Mouse (Mus musculus): ENCODE measurements at regions not wholly inside any gene's neighbourhood (a gene's known extent, or its start where the extent isn't known, plus 50 kb on each side); places are given as distances from the start of the nearest gene placed in this dataset.
A peak's percentile ranks its signal among the peaks of the same experiment; 100 is the strongest.

GRCm38 (mm10) chr14:105738568-105738967 is 158.1 kb downstream of the Spry2 start:
- 92% methylated on average over 5 of the region's 5 CpGs for WGBS
- Histone ChIP-seq H3K27ac (ENCODE audit: low read depth, low read length) (no peak overlapping the region), H3K4me1 (replicated peaks; ENCODE audit: control insufficient read depth, insufficient read depth, low read length) (no peaks in the 10 kb centered on the region; the same call in 1 of the 2 replicates), H3K9ac (ENCODE audit: low read depth, low read length) (no peak overlapping the region), H3K4me2 (replicated peaks; ENCODE audit: low read depth) (no peak overlapping the region), H3K4me3 (ENCODE audit: low read depth, low read length) (no peak overlapping the region), H3K9me3 (ENCODE audit: control insufficient read depth) (no peaks in the 10 kb centered on the region), H3K36me3 (ENCODE audit: control insufficient read depth, insufficient read depth) (no peaks in the 10 kb centered on the region), H3K27me3 (replicated peaks; ENCODE audit: control insufficient read depth, insufficient read depth, low read length) (no peaks in the 10 kb centered on the region)
- TF ChIP-seq CTCF (IDR thresholded peaks at IDR 0.05; ENCODE audit: low read depth) = no peak
- no peak for ATAC-seq

GRCm38 (mm10) chr14:105736352-105736751 is 160.3 kb downstream of the Spry2 start:
- 49% methylated on average over 6 of the region's 6 CpGs for WGBS
- no peak overlapping the region for H3K4me2 ChIP-seq (replicated peaks; ENCODE audit: low read depth)
- no peak overlapping the region for H3K9ac ChIP-seq (ENCODE audit: low read depth, low read length)
- ATAC-seq = no peak
- peaks cover under 1% of the 10 kb centered on the region for H3K4me1 ChIP-seq (replicated peaks; ENCODE audit: control insufficient read depth, insufficient read depth, low read length)
- no peaks in the 10 kb centered on the region for H3K27me3 ChIP-seq (replicated peaks; ENCODE audit: control insufficient read depth, insufficient read depth, low read length)
- H3K36me3 ChIP-seq (ENCODE audit: control insufficient read depth, insufficient read depth) = no peaks in the 10 kb centered on the region
- TF ChIP-seq CTCF (IDR thresholded peaks at IDR 0.05; ENCODE audit: low read depth) = no peak
- H3K4me3 ChIP-seq (ENCODE audit: low read depth, low read length) = no peak overlapping the region
- H3K27ac ChIP-seq (ENCODE audit: low read depth, low read length) = no peak overlapping the region
- H3K9me3 ChIP-seq (ENCODE audit: control insufficient read depth) = no peaks in the 10 kb centered on the region

- 69% methylated on average over 7 of the region's 7 CpGs for WGBS
- H3K9ac ChIP-seq (ENCODE audit: low read depth, low read length) = no peak overlapping the region
- H3K4me1 ChIP-seq (replicated peaks; ENCODE audit: control insufficient read depth, insufficient read depth, low read length) = peaks cover 8% of the 10 kb centered on the region
- H3K4me3 ChIP-seq (ENCODE audit: low read depth, low read length) = no peak overlapping the region
- H3K4me2 ChIP-seq (replicated peaks; ENCODE audit: low read depth) = no peak overlapping the region
- no peaks in the 10 kb centered on the region for H3K27me3 ChIP-seq (replicated peaks; ENCODE audit: control insufficient read depth, insufficient read depth, low read length)
- H3K27ac ChIP-seq (ENCODE audit: low read depth, low read length) = no peak overlapping the region
- H3K36me3 ChIP-seq (ENCODE audit: control insufficient read depth, insufficient read depth) = no peaks in the 10 kb centered on the region
- TF ChIP-seq CTCF (IDR thresholded peaks at IDR 0.05; ENCODE audit: low read depth) = no peak
- H3K9me3 ChIP-seq (ENCODE audit: control insufficient read depth) = no peaks in the 10 kb centered on the region
- ATAC-seq = no peak
These were observed 162.3 kb downstream of the Spry2 start for GRCm38 (mm10) chr14:105734291-105734690.

DNA sequence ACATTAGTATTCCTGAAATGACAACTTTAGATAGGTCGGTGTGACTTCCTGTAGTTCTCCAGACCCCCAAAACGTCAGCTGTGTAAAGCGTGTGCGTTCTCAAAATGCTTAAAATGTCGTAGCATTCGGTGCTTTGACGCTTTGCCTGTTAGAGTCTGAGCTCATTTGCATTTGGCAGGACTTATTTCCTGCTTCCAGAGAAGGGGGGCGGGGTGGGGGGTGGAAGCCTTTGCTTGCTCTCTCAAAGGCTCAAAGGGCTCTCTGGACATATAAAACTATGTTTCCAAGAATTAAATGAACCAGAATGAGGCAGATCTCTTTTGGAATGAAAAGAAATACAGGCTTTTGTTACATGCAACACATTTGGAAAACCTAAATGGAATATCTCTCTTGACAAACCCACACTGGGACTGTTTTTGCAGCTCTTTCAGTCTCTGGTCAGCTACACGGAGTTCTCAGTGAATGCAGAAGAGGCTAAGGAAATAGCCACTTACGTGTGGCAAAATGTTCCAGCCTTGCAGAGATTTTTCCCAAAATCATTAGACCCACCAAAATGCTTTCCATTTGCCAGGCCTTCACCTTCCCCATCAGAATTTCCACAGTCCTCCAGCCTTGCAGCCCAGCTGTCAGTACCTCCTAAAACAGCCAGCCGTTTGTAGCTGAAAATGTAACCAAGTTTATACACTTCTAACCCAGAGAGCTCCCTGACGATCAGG is 163.4 kb downstream of the Spry2 start:
- no peak for TF ChIP-seq CTCF (IDR thresholded peaks at IDR 0.05; ENCODE audit: low read depth)
- Histone ChIP-seq H3K9ac (ENCODE audit: low read depth, low read length) (no peak overlapping the region), H3K4me3 (ENCODE audit: low read depth, low read length) (peak overlapping the region; percentile 36), H3K4me2 (replicated peaks; ENCODE audit: low read depth) (peak overlapping the region; percentile 67), H3K27me3 (replicated peaks; ENCODE audit: control insufficient read depth, insufficient read depth, low read length) (no peaks in the 10 kb centered on the region), H3K4me1 (replicated peaks; ENCODE audit: control insufficient read depth, insufficient read depth, low read length) (peaks cover 8% of the 10 kb centered on the region), H3K36me3 (ENCODE audit: control insufficient read depth, insufficient read depth) (no peaks in the 10 kb centered on the region), H3K27ac (ENCODE audit: low read depth, low read length) (peak overlapping the region; percentile 65), H3K9me3 (ENCODE audit: control insufficient read depth) (no peaks in the 10 kb centered on the region)
- WGBS = 5% methylated on average over 12 of the region's 12 CpGs
- peak; percentile 60 for ATAC-seq

DNA sequence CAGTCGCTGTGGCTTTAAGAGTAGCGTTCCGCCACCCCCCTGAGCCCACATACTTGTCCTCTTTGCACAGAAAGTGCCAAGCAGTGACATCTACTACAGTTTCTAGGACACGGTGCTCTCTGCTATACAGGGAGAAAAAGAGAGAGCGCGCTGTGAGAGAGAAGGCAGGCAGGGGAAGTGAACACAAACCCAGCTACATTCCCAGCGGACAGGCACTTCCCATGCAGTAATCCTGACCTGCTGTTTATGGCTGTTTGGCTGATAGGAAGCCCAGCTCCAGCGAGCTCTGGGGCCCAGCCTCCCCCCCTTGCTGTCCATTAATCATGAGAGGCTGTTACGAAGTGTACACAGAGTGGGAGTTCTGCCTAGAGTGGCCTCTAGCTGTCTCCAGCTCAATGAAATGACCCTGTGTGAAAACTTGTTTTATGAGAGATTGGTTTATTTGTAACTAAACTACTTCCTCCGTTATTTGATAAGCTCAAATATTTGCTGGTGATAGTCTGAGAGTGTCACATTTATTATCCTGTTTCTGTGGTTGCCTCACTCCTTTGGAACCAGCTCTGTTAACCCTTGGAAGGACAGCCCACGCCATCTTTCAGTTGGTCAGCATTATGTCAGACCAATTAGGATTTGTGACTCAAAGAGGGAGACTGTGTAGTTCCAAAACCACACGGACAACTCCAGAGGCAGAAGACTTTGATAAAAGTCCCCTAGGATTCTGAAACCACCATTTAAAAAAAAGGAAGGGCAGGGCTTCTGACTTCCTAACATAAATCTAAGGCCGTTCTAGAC is 164.2 kb downstream of the Spry2 start:
- Histone ChIP-seq H3K4me2 (replicated peaks; ENCODE audit: low read depth) (peak overlapping the region; percentile 67), H3K4me1 (replicated peaks; ENCODE audit: control insufficient read depth, insufficient read depth, low read length) (peaks cover 8% of the 10 kb centered on the region), H3K9ac (ENCODE audit: low read depth, low read length) (peak overlapping the region; percentile 40; the same call in 1 of the 2 replicates), H3K27me3 (replicated peaks; ENCODE audit: control insufficient read depth, insufficient read depth, low read length) (no peaks in the 10 kb centered on the region), H3K4me3 (ENCODE audit: low read depth, low read length) (peak overlapping the region; percentile 36), H3K27ac (ENCODE audit: low read depth, low read length) (peak overlapping the region; percentile 65), H3K36me3 (ENCODE audit: control insufficient read depth, insufficient read depth) (no peaks in the 10 kb centered on the region), H3K9me3 (ENCODE audit: control insufficient read depth) (no peaks in the 10 kb centered on the region)
- WGBS = under 1% methylated on average over 13 of the region's 13 CpGs
- peak; percentile 98 for ATAC-seq
- peak; percentile 58 for TF ChIP-seq CTCF (IDR thresholded peaks at IDR 0.05; ENCODE audit: low read depth)

DNA sequence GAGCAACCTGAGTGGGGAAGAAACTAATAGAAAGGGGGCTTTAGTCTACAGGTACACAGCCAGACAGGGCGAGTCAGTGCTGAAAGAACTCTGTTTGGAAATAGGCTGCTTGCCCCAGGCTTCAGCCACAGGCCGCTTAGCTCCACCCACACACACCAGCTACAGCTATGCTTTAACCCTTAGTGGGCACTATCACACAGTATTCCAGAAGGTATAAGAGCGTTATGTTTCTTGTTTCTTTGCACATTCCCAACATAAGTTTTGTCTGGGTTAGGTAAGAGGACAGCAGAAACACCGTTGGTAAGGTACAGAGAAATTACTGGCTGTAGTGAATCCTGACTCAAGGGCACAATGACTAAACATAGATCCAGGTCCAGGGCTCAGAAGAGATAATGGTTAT is 165.8 kb downstream of the Spry2 start:
- H3K36me3 ChIP-seq (ENCODE audit: control insufficient read depth, insufficient read depth) = no peaks in the 10 kb centered on the region
- H3K4me3 ChIP-seq (ENCODE audit: low read depth, low read length) = no peak overlapping the region
- WGBS = 3% methylated on average over 4 of the region's 4 CpGs
- ATAC-seq = no peak
- peak overlapping the region; percentile 40 for H3K4me2 ChIP-seq (replicated peaks; ENCODE audit: low read depth)
- H3K9ac ChIP-seq (ENCODE audit: low read depth, low read length) = no peak overlapping the region
- no peaks in the 10 kb centered on the region; the same call in 1 of the 2 replicates for H3K27me3 ChIP-seq (replicated peaks; ENCODE audit: control insufficient read depth, insufficient read depth, low read length)
- H3K9me3 ChIP-seq (ENCODE audit: control insufficient read depth) = no peaks in the 10 kb centered on the region
- H3K4me1 ChIP-seq (replicated peaks; ENCODE audit: control insufficient read depth, insufficient read depth, low read length) = peaks cover 8% of the 10 kb centered on the region
- no peak overlapping the region for H3K27ac ChIP-seq (ENCODE audit: low read depth, low read length)
- TF ChIP-seq CTCF (IDR thresholded peaks at IDR 0.05; ENCODE audit: low read depth) = no peak
